Mouse (Mus musculus) gastrocnemius, postnatal 4 days (tissue): ENCODE results near the gene Top3b. TPM values are rescaled to one million over a fixed set of nuclear protein-coding genes. Genes with fewer than 3 reads are reported as not detected.
A peak's percentile ranks its signal among the peaks of the same experiment; 100 is the strongest.
"Not testable (repeated sequence)": the region's sequence is repeated elsewhere in the genome, so short reads cannot be mapped to it uniquely, and the experiment has no call there.

Experiments
- DNase-seq, 2 experiments: peaks; one replicate each; pipeline ENCODE4 v3.0.0; 2021 to 2022; ENCODE audit warnings: low spot score in 2 of 2, mixed read lengths in 2 of 2
- long read RNA-seq, 2 experiments: library from polyadenylated mRNA; stranded (forward); transcript quantifications; one replicate each; pipeline ENCODE4 v2.0.0; 2021
- total RNA-seq, 2 experiments: library from RNA; stranded (reverse); gene quantifications; 2 replicates each; pipeline ENCODE4 v1.2.3; 2021

The Top3b gene
- 10 to 100 TPM; 42.0 to 47.8 TPM for total RNA-seq
- long read RNA-seq, experiment 1, transcript Top3b-201 (18 exons, 3,073 nt) = major isoform, 10 of 36 reads
- long read RNA-seq, experiment 1, partial matches to known transcripts = 2 of 36 reads
- long read RNA-seq, experiment 1, other reads (novel, unspliced or antisense) = 23 of 36 reads
- long read RNA-seq, experiment 2, transcript Top3b-201 (18 exons, 3,073 nt) = major isoform, 5 of 35 reads
- long read RNA-seq, experiment 2, partial matches to known transcripts = 3 of 35 reads
- long read RNA-seq, experiment 2, other reads (novel, unspliced or antisense) = 26 of 35 reads

- DNase-seq = peak; percentile 72 to 89
These were observed at the start of gene Top3b, which contains the start of gene Vpreb1 for GRCm38 (mm10) chr16:16870617-16871331. Gene Top3b (plus strand): TSS chr16:16870736. Gene Vpreb1 (minus strand): TSS chr16:16870843.

GRCm38 (mm10) chr16:16825476-16825875, 45.1 kb upstream of the Top3b start:
- DNase-seq = no peak

GRCm38 (mm10) chr16:16826223-16826622, 44.3 kb upstream of the Top3b start:
- DNase-seq = no peak

- DNase-seq = peak in 1 of 2 experiments; percentile 16
These were observed 41.5 kb upstream of the Top3b start, which contains the start of gene Spag6l for GRCm38 (mm10) chr16:16828757-16829615. Gene Spag6l (minus strand): TSS chr16:16829456.

DNA sequence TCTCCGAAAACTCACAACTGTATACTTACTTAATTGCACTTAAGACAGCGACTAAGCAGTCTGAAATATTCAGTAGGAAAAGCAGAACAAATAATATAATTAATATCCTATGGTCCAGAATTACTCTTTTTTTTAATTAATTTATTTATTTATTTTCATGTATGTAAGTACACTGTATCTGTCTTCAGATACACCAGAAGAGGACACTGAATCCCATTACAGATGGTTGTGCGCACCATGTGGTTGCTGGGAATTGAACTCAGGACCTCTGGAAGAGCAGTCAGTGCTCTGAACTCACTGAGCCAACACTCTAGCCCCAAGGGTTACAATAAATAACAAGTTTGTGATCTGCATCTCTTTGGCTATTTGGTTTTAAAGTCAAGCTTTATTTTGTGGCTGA, 40.9 kb upstream of the Top3b start:
- no peak for DNase-seq

GRCm38 (mm10) chr16:16849196-16849595, 21.3 kb upstream of the Top3b start:
- DNase-seq = no peak

- DNase-seq = no peak
These were observed 18.1 kb upstream of the Top3b start for GRCm38 (mm10) chr16:16852411-16852810.

DNA sequence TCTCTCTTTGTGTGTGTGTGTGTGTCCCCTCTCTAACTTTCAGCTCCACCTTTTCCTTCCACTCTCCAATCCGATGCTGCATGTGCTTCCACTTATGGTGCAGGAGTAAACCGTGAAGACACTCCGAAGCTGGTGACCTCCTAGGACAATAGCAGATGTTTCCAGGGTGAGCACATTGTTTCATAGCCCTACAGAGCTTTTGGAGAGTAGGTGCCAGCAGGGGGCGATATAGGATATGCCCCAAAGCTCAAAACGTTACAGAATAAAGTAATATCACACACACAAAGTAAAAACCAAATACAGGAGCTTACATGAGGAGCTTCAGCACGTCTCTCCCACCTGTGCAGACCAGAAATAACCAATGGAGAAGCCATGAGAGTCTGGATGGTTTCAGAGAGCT, 15.7 kb upstream of the Top3b start:
- peak in 1 of 2 experiments; percentile 34 for DNase-seq

DNA sequence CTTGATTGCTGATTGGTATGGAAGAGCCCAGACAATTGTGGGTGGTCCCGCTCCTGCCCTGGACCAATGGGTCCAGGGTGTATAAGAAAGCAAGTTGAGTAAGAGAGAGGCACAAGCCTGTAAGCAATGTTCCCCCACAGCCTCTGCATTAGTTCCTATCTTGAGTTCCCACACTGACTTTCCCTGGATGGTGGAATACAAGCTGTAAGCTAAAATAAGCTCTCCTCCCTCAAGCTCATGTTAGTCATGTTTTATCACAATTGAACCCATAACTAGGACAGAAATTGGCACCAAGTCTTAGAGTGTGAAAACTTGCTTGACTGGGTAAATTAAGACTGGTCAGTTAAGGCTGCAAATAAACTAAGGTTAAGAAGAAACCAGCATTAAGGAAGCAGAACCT, 15.0 kb upstream of the Top3b start:
- DNase-seq = no peak

DNA sequence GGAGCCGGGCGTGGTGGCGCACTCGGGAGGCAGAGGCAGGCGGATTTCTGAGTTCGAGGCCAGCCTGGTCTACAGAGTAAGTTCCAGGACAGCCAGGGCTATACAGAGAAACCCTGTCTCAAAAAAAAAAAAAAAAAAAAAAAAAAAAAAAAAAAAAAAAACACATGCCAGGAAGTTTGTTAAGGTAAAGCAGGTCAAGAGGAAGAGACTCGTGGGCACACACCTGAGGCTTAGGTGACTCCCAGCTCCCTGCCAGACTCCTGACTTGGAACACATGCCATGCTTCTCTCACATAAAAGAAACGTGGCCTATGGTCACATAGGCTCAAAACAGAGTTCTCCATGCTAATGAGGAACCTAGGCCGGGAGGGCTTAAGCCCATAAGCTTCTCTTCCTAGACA, 14.5 kb upstream of the Top3b start:
- DNase-seq = not testable (repeated sequence)

DNA sequence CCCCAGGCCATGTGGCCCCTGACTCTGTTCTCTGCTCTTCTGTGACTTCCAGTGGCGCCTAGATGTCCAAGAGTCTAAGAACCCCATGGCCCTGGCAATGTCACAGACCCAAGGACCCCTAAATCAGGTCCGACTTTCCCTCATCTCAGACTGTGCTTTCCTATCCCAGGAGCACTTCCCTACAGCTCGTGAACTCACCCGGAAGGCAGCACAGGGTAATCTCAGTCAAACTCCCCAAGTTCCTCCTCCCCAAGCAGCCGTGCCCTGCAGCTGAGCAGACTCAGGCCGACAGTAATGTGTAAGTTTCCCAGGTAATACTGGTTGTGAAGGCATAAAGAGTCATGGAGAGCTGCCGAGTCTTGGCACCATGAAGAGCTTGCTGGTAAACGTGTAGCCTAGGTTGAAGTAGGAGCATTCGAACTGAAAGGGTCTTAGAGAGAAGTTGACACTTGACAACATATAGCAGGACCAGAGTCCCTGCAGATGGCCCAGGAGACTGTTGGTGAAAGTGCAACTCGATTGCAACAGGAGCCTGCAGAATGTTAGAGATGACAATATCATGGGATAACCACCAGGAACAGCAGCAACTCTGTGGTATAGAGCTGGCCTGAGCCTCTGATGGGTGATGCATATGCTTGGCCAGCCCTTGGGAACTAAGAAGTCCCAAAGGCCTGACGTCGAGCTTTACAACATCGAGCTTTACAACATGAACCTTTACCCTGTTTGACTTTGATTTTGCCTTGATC, 13.6 kb upstream of the Top3b start:
- no peak for DNase-seq

- no peak for DNase-seq
These were observed 8.2 kb upstream of the Top3b start for GRCm38 (mm10) chr16:16862288-16862687.

- DNase-seq = no peak
These were observed 6.6 kb upstream of the Top3b start, which contains the start of gene Igll1 for GRCm38 (mm10) chr16:16863978-16864377. Gene Igll1 (minus strand): TSS chr16:16863985.

GRCm38 (mm10) chr16:16865217-16865616, 5.3 kb upstream of the Top3b start:
- no peak for DNase-seq

DNA sequence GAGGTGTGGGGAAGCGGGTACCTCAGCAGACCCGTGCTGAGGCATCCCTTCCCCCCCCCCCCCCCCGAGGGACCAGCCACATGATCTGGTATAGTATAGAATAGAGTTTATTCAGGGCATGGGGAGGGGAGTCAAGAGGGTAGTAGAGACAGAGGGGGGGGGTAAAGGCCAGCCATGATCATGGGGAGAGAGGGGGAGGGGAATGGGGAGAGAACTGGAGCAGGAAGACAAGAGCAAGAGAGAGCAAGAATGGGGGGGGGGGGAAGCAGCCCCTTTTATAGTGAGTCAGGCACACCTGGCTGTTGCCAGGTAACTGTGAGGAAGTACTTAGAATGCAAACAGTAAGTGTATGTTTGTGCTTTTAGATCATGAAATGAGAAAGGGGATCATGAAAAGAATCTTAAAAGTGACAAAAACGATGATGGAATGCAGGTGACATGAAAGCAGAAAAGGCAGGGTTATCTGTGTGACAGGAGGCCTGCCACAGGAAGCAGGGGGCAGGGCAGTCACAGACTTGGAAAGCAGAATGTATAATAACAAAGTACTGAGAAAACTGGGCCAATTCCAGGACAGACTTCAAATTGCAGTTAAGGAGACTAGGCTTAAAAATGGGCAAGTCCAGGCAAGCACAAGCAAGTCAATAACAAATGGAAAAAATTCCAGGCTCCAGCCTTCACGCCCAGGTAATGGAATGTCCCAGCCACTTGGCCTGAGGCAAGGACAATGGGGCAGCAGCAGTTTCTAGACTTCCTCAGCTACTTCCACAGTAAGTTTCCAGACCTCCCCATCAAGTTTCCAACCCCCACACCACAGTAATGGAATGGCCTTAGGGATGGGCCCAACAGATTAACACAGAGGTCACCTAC, 4.6 kb upstream of the Top3b start:
- no peak for DNase-seq

DNA sequence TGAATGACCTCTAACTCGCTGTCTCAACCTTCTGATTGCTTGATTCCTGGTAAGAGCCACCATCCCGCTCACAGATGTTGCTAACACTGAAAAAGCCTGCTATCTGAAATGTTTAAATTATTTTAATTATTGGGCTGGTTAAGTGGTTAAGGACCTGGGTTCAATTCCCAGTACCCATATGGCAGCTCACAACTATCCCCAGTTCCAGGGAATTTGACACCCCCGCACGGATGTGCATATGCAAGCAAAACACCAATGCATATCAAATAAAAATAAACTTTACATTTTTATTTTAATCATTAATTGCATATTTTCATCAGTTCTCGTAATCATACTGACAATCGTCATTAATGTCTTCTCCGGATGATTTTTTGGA, 307 bp upstream of the Top3b start:
- DNase-seq = no peak

DNA sequence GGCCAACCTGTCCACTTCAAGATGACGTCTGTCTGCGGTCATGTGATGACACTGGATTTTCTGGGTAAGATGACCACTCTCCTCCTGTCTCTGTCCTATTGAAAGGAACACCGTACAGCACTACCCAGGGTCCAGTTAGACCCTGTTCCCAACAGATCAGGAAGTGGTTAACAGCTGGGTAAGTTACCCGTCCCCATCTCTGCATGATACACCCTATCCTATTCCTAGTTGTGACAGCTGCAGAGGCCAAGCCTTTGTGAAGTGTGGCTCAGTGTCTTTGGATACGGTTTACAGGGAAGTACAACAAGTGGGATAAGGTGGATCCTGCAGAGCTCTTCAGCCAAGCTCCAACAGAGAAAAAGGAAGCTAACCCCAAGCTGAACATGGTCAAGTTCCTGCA, 8.5 kb downstream of the Top3b start:
- no peak for DNase-seq

DNA sequence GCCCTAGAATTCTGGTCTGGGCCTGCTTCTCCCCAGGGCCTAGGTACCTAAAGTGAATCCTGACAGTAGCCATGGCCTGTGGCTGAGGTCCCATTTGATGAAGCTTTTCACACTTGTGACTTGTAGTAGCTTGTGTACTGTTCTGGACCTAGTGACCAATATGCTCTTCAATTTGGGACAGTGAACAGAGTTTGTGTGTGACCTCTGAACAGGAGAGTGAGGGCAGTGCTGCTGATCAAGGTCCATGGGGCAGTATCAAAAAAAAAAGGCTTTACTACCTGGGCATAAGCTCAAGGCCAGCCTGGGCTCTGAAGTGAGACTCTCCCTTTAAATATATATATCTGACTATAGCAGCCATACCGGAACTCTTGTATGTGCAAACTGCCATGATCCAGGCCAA, 17.8 kb downstream of the Top3b start:
- no peak for DNase-seq

- DNase-seq = no peak
These were observed 21.8 kb downstream of the Top3b start for GRCm38 (mm10) chr16:16892366-16892765.

DNA sequence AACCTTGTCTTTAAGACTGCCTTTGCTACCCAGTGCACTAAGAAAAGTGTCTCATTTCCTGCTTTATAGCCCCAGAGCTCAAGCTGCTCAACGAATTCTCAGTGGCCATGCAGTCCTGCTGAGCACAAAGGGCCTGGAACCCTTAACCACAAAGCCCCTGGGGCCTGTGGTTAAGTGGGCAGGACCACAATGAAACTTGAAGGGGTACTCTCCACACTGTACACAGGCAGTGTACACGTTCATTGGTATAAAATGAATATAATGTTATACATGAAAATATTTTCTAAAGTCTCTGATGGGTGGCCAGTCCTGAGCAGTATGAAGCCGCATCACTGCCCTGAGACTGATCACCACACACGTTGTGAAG, 25.5 kb downstream of the Top3b start:
- no peak for DNase-seq
